Mouse (Mus musculus): ENCODE measurements around the gene Capn11.
A peak's percentile ranks its signal among the peaks of the same experiment; 100 is the strongest.

Capn11 gene

GRCm38 (mm10) chr17:45659225-45659624 lies at the start of gene Capn11:
Capn11 (minus strand) TSS chr17:45659325.
- DNase-seq (ENCODE audit: extremely low spot score, low spot score): no peak

- no peak for DNase-seq (ENCODE audit: extremely low spot score, low spot score)
Measured at GRCm38 (mm10) chr17:45708179-45708578, 49.1 kb upstream of the Capn11 start.

DNA sequence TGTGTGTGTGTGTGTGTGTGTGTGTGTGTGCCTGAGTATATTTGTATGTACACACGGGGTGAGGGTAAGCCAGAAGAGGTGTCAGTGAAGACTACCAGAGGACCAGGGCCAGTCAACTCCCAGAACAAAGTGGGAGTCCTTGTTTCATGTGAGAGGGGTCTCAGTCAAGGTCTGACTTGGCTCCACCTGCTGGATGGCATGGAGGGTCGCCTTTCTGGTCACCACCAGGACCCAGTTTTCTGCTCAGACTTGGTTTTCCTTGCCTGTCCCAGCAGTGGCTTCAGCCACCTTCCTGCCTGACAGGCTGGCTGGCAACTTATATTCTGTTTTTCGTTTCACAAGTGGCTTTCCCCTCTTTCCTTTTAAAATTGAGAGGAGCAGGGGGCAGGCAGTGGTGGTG lies 48.3 kb upstream of the Capn11 start:
- no peak for DNase-seq (ENCODE audit: extremely low spot score, low spot score)

DNA sequence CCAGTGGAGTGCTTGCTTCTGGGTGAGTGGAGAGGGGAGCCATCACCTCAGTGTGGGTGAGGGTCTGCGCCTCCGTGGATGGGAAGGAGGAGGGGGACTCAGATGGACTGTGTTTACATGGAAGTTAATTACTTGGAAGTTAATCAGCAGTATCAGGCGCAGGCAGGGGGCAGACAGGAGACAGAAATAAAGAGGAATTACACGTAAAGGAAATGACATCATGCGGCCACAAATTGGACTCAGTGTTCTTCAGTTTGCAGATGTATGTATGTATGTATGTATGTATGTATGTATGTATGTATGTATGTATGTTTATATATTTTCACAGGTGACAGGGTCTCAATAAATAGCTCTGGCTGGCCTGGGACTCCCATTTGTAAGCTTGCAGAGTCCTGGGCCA lies 47.7 kb upstream of the Capn11 start:
- DNase-seq (ENCODE audit: extremely low spot score, low spot score): no peak

- no peak for DNase-seq (ENCODE audit: extremely low spot score, low spot score)
Measured at GRCm38 (mm10) chr17:45703187-45703586, 44.1 kb upstream of the Capn11 start.

DNA sequence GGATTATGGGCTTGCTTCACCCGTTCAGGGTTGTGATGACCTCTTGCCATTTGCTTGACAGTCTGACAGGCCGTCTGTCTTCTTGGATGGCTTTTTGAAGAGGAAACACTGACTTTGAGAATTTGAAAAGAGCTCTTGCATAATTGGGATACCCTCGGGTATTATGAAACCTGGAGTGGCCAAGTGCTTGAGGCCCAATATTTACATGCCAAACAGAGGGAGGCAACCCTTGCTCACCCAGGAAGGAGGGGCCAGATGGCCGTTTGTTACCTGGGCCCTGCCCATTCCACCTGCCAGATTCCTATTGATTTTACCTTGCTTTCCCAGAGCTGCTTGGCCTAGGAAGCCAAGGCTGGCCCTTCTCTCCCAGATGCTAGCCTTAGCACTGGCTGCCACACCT lies 43.1 kb upstream of the Capn11 start:
- DNase-seq (ENCODE audit: extremely low spot score, low spot score): no peak

DNA sequence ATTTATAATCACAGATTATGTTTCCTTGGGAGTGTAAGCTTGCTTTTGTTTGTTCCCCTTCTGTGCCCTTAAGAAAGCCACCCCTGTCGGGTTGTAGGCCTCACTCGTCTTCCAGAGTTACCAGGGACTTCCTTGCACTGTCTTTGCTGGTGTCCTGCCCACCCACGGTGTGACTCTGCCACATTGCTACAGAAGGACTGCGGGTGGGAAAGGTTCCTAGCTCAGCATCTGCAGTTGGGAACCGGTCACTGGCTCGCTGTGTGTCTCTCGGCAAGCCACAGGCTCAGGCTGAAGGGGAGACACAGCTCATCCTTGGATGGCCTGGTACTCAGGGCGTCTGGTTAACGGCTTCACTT lies 42.1 kb upstream of the Capn11 start:
- DNase-seq (ENCODE audit: extremely low spot score, low spot score): no peak

DNA sequence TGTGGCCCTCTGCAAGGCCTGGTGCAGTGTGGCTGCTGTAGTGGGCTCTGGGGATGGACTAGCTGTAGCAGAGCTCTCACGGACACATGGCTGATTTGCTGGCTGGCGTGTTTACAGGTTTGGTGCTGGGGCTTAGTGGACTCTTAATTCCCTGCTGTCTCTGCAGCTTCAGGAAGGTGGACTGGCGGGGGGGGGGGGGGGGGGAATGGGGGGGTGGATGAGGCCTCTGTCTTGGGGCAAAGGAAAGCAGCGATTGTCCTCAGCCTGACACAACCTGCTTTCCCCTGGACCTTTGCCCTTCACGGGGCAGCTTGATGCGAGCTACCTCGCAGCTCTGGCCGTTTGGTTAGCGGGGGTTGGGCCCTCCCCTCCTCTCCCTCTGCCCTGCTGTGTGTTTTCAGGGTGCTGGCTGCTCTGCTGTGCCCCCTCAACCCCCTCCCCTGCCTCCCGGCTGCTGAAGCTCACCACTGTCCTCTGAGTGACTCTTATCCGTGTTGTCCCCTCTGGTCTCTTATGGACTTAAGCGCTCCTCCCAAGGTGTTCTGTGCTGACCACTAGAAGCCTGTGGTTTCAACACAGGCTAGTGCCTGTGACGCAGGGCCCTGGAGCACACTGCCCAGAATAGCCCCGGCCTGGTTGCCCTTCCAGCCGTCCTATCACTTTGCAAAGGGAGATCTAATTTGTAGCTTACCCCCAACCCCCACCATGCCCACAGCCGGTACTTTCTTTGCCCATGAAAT lies 41.5 kb upstream of the Capn11 start:
- DNase-seq (ENCODE audit: extremely low spot score, low spot score): no peak

- DNase-seq (ENCODE audit: extremely low spot score, low spot score): no peak
Measured at GRCm38 (mm10) chr17:45699039-45699740, 40.1 kb upstream of the Capn11 start.

DNA sequence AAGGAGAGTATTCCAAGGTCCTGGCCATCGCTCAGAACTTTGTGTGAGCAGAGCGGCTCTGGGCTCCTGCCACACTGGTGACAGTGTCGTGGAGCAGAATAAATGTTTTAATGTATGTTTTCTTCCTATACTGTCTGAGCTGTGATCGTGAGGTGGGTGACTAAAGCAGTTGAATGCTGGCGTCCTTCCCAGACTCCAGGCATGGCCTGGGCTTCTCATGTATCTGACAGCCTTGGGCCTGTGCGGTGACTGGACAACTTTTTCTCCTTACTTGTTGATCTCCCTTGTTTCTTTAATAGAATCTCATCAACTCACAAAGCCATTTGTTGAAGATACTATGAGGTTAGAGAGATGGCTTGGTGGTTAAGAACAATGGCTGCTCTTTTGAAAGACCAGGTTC lies 39.2 kb upstream of the Capn11 start:
- no peak for DNase-seq (ENCODE audit: extremely low spot score, low spot score)

DNA sequence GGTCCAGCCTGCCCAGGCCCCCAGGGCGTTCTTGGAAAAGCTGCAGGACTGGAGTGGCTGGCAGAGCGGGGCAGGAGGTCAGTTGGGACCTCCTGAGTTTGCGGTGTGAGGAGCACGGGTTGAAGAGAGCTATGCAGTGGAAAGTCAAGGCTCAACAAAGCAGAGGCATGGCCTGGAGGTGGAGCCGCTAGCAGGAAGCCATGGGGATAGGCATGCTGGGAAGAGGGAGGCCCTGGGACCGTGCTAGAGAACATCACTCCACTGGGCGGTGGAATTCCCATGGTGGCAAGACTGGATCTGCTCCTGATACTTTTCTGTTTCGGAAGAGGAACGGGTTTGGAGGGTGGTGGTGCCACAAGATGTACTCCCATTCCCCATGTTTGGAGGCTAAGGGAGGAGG lies 37.9 kb upstream of the Capn11 start:
- no peak for DNase-seq (ENCODE audit: extremely low spot score, low spot score)

DNA sequence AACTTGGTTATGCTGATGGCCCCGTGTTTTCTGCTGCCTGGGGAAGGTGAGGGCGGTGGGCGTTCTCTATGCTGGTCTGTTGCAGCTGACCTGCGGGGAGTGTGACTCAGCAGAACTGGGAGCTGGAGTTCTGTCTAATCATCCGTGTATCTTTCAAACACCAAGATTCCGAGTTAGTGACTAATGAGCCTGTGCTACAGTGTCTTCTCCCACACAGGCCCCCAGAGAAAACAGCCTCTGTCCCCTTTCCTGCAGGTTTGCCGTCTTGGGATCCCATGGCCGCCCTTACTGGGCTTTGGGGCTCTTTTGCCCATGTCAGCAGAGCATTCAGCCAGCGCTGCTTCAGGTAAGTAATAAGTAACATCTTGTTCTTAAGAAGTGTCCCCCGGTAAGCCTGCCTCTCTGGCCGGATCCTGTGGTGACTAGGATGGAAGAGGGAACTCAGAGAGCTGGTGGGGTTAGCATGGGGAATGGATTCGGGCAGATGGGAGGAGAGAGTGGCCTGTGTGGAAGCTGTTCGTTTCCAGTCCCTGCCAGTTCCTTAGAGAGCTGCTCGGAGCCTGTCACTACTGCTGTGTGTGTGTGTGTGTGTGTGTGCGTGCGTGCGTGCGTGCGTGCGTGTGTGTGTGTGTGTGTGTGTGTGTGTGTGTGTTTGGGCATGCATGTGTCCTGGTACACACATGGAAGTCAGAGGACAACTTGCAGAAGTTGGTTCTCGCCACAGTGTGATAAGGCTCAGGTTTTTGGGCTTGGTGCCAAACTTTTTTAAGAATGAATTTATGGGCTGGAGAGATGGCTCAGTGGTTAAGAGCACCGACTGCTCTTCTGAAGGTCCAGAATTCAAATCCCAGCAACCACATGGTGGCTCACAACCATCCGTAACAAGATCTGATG lies 36.3 kb upstream of the Capn11 start:
- no peak for DNase-seq (ENCODE audit: extremely low spot score, low spot score)

DNA sequence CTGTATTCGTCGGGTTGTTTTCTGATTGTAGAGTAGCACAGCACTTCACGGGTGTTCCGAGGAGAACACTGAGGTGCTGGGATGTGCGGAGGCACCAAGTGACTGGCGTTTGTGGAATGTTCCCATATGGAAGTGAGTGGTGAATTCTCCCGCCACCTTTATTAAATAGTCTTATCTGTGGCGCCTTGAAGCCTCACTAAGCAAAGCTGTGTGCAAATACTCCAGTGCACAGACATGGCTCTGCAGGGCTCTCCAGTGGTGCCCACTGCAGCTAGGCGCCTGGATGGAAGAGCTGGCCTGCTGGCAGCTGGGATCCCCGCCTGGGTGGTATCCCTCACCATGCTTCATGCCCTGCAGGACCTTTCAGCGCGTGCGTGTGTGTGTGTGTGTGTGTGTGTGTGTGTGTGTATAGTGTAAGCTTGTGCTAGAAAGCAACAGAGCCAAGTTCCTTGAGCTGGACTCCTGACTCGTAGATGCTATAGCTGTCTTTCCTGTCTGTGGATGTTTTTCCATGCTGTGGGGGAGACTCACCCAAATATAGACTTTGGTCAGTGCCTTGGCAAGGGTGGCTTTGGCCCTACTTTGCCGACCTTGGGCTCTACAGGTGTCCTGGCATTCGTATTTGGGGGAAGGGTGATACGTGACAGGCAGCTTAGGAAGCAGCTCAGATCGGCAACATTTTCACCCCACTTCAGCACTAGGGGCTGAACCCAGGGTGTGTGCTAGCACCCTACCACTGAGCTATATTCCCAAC lies 34.9 kb upstream of the Capn11 start:
- no peak for DNase-seq (ENCODE audit: extremely low spot score, low spot score)

- DNase-seq (ENCODE audit: extremely low spot score, low spot score): no peak
Measured at GRCm38 (mm10) chr17:45692159-45692558, 33.0 kb upstream of the Capn11 start.

GRCm38 (mm10) chr17:45690044-45690443 lies 30.9 kb upstream of the Capn11 start:
- DNase-seq (ENCODE audit: extremely low spot score, low spot score): no peak

DNA sequence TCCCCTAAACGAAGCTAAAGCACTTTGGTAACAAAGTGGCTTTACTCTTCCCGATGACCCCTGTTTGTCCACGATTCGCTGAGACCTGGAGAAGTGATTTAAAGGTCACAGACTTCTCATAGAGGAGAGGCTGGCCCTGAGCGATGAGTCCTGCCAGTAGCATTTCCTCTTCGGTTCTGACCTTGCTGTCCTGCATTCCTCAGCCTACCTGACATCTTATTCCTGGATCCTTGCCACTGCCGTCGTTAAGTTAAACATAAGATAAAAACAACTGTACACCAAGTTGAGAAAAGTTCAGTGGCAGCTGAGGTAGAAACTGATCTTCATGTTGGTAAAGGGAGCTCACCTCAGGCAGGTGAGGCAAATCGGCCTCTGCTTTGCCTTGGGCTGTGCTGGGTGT lies 30.0 kb upstream of the Capn11 start:
- DNase-seq (ENCODE audit: extremely low spot score, low spot score): no peak

- DNase-seq (ENCODE audit: extremely low spot score, low spot score): no peak
Measured at GRCm38 (mm10) chr17:45686716-45687115, 27.6 kb upstream of the Capn11 start, which contains the start of gene Tmem63b. Tmem63b (minus strand) TSS chr17:45686905.

GRCm38 (mm10) chr17:45686093-45686619 lies 27.0 kb upstream of the Capn11 start, which contains the start of gene Mrpl14:
Mrpl14 (plus strand) TSS chr17:45686322.
- DNase-seq (ENCODE audit: extremely low spot score, low spot score): peak; percentile 95

- DNase-seq (ENCODE audit: extremely low spot score, low spot score): peak; percentile 74
Measured at GRCm38 (mm10) chr17:45685171-45686092, 26.3 kb upstream of the Capn11 start.

- DNase-seq (ENCODE audit: extremely low spot score, low spot score): no peak
Measured at GRCm38 (mm10) chr17:45684667-45685131, 25.6 kb upstream of the Capn11 start.
